Mouse (Mus musculus): ENCODE data around the gene Nav2.

DNA sequence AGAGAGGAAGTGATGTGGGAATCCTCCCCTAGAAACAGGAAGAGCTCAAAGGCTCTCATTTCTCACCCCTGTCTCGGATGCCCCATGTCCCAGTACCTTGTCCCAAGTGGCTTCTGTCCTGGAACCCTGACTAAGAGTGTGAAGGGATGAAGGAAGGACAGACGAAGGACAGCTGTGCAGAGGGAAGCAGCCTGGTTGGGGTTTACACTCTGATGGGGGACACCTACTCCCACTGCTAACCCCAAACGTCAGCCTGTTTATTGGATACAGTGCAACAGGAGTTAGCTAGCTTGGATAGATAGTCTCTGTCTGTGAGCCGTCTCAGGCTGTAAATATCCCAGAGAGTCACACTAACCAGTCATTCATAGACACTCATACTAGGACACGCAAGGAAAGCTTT, 460.1 kb downstream of the Nav2 start:
- no peak for TF ChIP-seq CTCF (conservative IDR thresholded peaks at IDR 0.05; ENCODE audit: low read length)
- no peak for TF ChIP-seq NANOG (IDR thresholded peaks at IDR 0.05; ENCODE audit: borderline replicate concordance, low read length)
- no peak for TF ChIP-seq POU5F1 (IDR thresholded peaks at IDR 0.05; ENCODE audit: borderline replicate concordance, low read length)

Measured in E14TG2a.4 (cell line).